Mouse (Mus musculus) erythroblast, embryonic 14.5 days (primary cell): ENCODE measurements around the gene Lsr.

ENCODE experiments used
- GATA1 ChIP-seq: IDR thresholded peaks from 2 replicates; pipeline ENCODE4 v1.6.1; 2012; ENCODE audit warnings: low read length, inconsistent platforms, mixed read lengths
- TAL1 ChIP-seq: IDR thresholded peaks from 3 replicates; pipeline ENCODE4 v1.6.1; 2012; ENCODE audit warnings: low read length, inconsistent platforms, mixed read lengths

- TF ChIP-seq GATA1, result no peak
- no peak for TF ChIP-seq TAL1
Measured at GRCm38 (mm10) chr7:30973501-30974289, 431 bp upstream of the Lsr start, which contains the start of gene Fam187b.
